Mouse (Mus musculus): ENCODE measurements around the gene Ebf1. TPM values are rescaled to one million over a fixed set of nuclear protein-coding genes. Genes with fewer than 3 reads are reported as not detected.

Gene Ebf1
- polyA plus RNA-seq, 1 experiment from 2014 or later = 61.7 TPM

DNA sequence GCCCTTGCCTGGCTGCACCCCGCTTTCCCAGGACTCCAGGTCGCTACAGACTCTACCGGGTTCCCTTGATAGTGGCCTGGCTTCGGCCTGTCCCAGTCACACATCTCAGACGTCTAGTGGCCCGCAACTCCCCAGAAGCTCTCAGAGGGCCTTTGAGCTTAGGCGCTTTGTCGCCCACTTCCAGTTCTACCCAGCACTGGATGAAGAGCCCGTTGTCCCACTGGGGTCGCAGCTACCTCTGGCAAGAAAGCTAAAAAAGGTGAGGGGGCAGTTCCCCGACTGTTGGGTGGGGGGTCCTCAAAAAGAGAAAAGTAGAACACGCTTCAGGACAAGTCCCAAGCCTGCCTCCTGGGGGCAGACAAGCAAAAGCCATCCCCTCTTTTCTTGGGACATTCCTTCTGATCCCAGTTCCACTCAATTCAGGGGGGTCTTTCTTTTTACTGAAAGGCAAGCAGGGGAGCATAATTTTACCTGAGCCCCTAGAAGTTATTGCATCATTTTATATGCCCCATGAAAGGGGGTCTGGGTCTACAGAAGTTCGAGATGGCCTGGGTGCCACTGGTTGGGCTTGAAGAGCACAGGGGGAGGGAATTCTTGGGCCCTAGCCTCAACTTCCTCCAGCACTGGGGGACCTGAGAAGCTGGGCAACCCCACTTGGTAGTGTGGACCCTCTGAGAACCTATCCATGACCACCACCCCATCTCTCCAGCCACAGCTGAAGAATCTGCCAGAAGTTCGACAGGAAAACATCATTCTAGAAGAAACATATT, 3.5 kb upstream of the Ebf1 start:
- H3K27ac ChIP-seq (replicated peaks; ENCODE audit: low read depth, low read length) = no peak overlapping the region
- H3K36me3 ChIP-seq (ENCODE audit: control insufficient read depth, insufficient read depth, low read length) = no peaks in the 10 kb centered on the region
- peak overlapping the region; percentile 53 for H3K9ac ChIP-seq (ENCODE audit: low read length)
- ATAC-seq (ENCODE audit: insufficient number of reproducible peaks, low FRiP score, low TSS enrichment, low read depth) = no peak
- DNase-seq (ENCODE audit: low spot score) = peak; percentile 55
- H3K27me3 ChIP-seq (ENCODE audit: control insufficient read depth, insufficient read depth, low read length) = peaks cover 10% of the 10 kb centered on the region
- H3K4me2 ChIP-seq (ENCODE audit: low read depth, severe bottlenecking) = peak overlapping the region; percentile 61
- peak overlapping the region; percentile 17 for H3K4me3 ChIP-seq (ENCODE audit: low read depth, low read length)
- H3K4me1 ChIP-seq (ENCODE audit: control insufficient read depth, insufficient read depth, low read length) = peaks cover 21% of the 10 kb centered on the region
- H3K9me3 ChIP-seq (ENCODE audit: control insufficient read depth, low read length) = no peaks in the 10 kb centered on the region
- 5% methylated on average over 14 of the region's 14 CpGs for WGBS

- Histone ChIP-seq H3K4me2 (ENCODE audit: low read depth, severe bottlenecking) (peak overlapping the region; percentile 94), H3K9me3 (ENCODE audit: control insufficient read depth, low read length) (no peaks in the 10 kb centered on the region), H3K36me3 (ENCODE audit: control insufficient read depth, insufficient read depth, low read length) (no peaks in the 10 kb centered on the region), H3K27me3 (ENCODE audit: control insufficient read depth, insufficient read depth, low read length) (peaks cover 16% of the 10 kb centered on the region), H3K4me1 (ENCODE audit: control insufficient read depth, insufficient read depth, low read length) (peaks cover 27% of the 10 kb centered on the region), H3K9ac (ENCODE audit: low read length) (peak overlapping the region; percentile 59), H3K4me3 (ENCODE audit: low read depth, low read length) (peak overlapping the region; percentile 77), H3K27ac (replicated peaks; ENCODE audit: low read depth, low read length) (no peak overlapping the region)
- no peak for ATAC-seq (ENCODE audit: insufficient number of reproducible peaks, low FRiP score, low TSS enrichment, low read depth)
- WGBS = 8% methylated on average over 18 of the region's 18 CpGs
- DNase-seq (ENCODE audit: low spot score) = no peak
These were observed 884 bp upstream of the Ebf1 start for GRCm38 (mm10) chr11:44616078-44616787.

DNA sequence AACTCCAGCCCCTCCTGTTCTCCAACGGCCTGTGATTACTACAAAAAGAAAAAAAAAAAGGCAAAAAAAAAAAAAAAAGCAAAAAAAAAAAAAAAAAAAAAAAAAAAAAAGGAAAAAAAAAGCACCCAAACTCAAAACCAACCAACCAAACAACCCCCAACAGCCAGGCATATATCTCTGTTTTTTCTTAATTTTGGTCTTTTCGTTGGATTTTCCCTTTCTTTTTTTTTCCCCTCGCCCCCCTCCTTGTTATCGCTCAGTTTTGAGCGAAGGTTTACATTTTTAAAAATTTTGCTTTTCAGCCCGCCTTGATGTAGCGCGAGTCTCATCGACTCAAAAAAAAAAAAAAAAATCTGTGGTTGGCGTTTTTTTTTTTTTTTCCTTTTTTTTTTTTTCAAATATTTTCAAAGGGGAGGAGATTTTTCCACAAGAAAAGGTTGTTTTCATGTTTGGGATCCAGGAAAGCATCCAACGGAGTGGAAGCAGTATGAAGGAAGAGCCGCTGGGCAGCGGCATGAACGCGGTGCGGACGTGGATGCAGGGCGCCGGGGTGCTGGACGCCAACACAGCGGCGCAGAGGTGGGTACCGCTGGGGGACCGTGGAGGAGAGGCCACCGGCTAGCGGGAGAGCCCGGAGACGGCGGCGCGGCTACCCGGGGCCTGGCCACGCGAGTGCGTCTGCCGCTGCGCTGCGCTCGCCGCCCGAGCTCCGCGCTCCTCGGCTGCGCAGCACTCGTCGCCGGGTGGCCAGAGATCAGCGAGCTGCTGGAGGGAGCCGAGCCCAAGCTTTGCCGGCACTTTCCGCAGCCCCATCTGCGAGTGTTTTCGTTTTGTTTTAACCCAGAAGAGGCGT, 843 bp downstream of the Ebf1 start:
- peak overlapping the region; percentile 77 for H3K27ac ChIP-seq (replicated peaks; ENCODE audit: low read depth, low read length)
- peaks cover 28% of the 10 kb centered on the region for H3K4me1 ChIP-seq (ENCODE audit: control insufficient read depth, insufficient read depth, low read length)
- DNase-seq (ENCODE audit: low spot score) (peak; percentile 75), ATAC-seq (ENCODE audit: insufficient number of reproducible peaks, low FRiP score, low TSS enrichment, low read depth) (no peak)
- under 1% methylated on average over 54 of the region's 55 CpGs for WGBS
- no peaks in the 10 kb centered on the region for H3K9me3 ChIP-seq (ENCODE audit: control insufficient read depth, low read length)
- 0 out of 2 replicates have a peak, but pooled peaks cover 9% of the 10 kb centered on the region for H3K27me3 ChIP-seq (ENCODE audit: control insufficient read depth, insufficient read depth, low read length)
- H3K36me3 ChIP-seq (ENCODE audit: control insufficient read depth, insufficient read depth, low read length) = peaks cover 2% of the 10 kb centered on the region; the same call in 1 of the 2 replicates
- peak overlapping the region; percentile 94 for H3K4me2 ChIP-seq (ENCODE audit: low read depth, severe bottlenecking)
- peak overlapping the region; percentile 77 for H3K4me3 ChIP-seq (ENCODE audit: low read depth, low read length)
- peak overlapping the region; percentile 92 for H3K9ac ChIP-seq (ENCODE audit: low read length)

DNA sequence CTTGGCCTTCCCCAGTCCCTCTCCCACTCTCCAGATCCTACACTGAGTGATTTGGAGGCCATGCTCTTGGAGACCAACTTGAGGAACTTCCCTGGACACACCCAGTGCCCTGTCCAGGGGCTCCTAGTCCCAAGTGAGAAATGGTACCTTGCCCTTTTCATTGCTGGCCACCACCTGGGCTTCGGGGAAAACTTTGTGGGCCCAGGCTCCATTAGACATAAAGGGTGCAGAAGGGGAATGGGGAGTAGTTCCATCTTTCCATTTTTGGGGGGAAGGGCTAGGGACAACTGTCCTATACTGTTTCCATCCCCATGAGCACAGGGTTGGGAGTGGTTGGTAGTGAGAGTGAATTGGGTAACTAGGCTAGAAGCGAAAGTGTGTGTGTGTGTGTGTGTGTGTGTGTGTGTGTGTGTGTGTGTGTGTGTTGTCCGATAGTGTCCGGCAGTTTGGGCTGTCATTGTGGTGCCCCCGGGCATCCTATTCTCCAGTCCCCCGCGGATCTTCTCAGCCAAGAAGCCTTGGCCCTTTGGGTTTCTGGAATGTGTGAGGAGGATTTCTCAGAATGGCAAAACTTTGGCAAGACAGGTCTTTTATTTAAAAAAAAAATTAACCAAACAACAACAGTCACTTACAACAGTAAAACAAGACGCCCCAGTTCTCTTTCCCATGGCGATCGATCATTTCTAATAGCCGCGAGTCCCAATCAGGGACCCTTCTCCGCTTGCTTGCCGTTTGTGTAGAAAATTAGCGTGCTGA, 2.2 kb downstream of the Ebf1 start:
- peaks cover 18% of the 10 kb centered on the region for H3K4me1 ChIP-seq (ENCODE audit: control insufficient read depth, insufficient read depth, low read length)
- DNase-seq (ENCODE audit: low spot score) = peak; percentile 38
- whole genome bisulfite sequencing = 2% methylated on average over 15 of the region's 15 CpGs

DNA sequence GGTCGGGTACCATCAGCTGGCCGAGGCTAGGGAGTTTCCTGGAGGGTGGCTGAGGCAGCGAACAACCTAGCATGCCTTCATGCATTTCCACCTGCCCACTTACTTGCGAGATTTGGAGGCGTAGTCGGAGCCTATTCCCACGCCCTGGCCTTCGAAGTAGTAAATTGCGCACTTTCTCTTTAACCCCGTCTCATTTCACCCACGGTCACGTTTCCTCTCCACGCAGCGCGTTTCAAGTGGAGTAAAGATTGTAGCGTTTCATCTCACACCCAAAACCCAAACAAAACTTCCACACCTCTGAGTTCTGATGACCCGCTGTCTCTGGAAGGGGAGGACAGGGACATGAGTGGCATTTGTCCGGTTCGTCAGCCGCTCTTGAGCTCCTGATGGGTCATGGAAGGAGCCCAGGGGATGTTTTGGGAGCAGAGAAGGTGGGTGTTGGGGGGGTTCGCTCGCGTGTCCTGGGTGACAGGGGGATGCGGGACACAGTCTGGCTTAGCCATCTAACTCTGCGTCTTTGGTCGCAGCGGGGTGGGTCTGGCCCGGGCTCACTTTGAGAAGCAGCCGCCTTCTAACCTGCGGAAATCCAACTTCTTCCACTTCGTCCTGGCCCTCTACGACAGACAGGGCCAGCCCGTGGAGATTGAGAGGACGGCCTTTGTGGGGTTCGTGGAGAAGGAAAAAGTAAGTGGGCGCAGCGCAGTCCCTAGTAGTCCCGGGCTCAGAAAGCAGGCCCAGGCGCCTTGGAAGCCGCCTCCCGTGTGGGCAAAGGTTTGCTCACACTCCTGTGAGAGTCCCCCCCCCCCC, 3.0 kb downstream of the Ebf1 start:
- no peak for ATAC-seq (ENCODE audit: insufficient number of reproducible peaks, low FRiP score, low TSS enrichment, low read depth)
- Histone ChIP-seq H3K4me3 (ENCODE audit: low read depth, low read length) (peak overlapping the region; percentile 77), H3K4me2 (ENCODE audit: low read depth, severe bottlenecking) (peak overlapping the region; percentile 94), H3K9me3 (ENCODE audit: control insufficient read depth, low read length) (no peaks in the 10 kb centered on the region), H3K9ac (ENCODE audit: low read length) (peak overlapping the region; percentile 58), H3K4me1 (ENCODE audit: control insufficient read depth, insufficient read depth, low read length) (peaks cover 18% of the 10 kb centered on the region), H3K36me3 (ENCODE audit: control insufficient read depth, insufficient read depth, low read length) (peaks cover 2% of the 10 kb centered on the region; the same call in 1 of the 2 replicates), H3K27me3 (ENCODE audit: control insufficient read depth, insufficient read depth, low read length) (0 out of 2 replicates have a peak, but pooled peaks cover 9% of the 10 kb centered on the region), H3K27ac (replicated peaks; ENCODE audit: low read depth, low read length) (no peak overlapping the region)
- WGBS = 1% methylated on average over 41 of the region's 41 CpGs
- DNase-seq (ENCODE audit: low spot score) = peak; percentile 54

More for the DNA sequence above, 2.2 kb downstream of the Ebf1 start:
- no peak for ATAC-seq (ENCODE audit: insufficient number of reproducible peaks, low FRiP score, low TSS enrichment, low read depth)
- Histone ChIP-seq H3K4me2 (ENCODE audit: low read depth, severe bottlenecking) (peak overlapping the region; percentile 94), H3K36me3 (ENCODE audit: control insufficient read depth, insufficient read depth, low read length) (peaks cover 2% of the 10 kb centered on the region; the same call in 1 of the 2 replicates), H3K9ac (ENCODE audit: low read length) (peak overlapping the region; percentile 58), H3K4me3 (ENCODE audit: low read depth, low read length) (peak overlapping the region; percentile 77), H3K9me3 (ENCODE audit: control insufficient read depth, low read length) (no peaks in the 10 kb centered on the region), H3K27me3 (ENCODE audit: control insufficient read depth, insufficient read depth, low read length) (0 out of 2 replicates have a peak, but pooled peaks cover 9% of the 10 kb centered on the region), H3K27ac (replicated peaks; ENCODE audit: low read depth, low read length) (no peak overlapping the region)

DNA sequence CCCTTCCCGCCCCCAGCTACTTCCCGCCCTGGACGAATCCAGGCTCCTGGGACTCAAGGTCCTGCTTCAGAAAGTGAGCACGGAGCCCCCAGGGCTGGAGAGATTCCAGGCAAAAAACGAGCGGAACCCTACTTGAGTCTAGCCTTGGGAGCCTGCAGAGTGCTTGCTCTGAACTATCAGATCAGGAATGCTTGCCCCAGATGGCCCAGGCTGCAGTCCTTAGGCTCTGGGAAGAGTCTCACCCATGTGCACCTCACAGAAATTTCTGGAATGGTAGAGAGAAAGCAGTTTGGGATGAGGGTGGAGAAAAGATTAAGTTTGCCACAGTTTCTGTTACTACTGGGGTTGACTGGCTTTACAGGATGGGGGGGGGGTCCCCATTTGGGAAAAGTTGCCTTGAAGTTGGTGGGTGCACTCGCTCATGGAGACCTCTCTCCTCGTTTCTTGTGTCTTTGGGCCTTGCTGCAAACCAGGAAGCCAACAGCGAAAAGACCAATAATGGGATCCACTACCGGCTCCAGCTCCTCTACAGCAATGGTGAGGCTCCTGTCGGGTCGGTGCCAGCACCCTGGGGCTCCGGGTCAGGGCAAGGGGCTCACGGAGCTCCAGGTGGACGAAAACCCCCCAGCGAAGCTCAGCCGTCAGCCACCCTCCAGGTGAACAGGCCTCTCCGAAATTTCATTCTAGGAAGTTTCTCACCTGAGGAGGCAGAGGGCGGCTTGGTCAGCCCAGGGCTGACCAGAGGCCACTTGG, 3.8 kb downstream of the Ebf1 start:
- Histone ChIP-seq H3K27ac (replicated peaks; ENCODE audit: low read depth, low read length) (no peak overlapping the region), H3K27me3 (ENCODE audit: control insufficient read depth, insufficient read depth, low read length) (0 out of 2 replicates have a peak, but pooled peaks cover 9% of the 10 kb centered on the region), H3K36me3 (ENCODE audit: control insufficient read depth, insufficient read depth, low read length) (peaks cover 2% of the 10 kb centered on the region; the same call in 1 of the 2 replicates), H3K4me1 (ENCODE audit: control insufficient read depth, insufficient read depth, low read length) (peaks cover 18% of the 10 kb centered on the region), H3K9ac (ENCODE audit: low read length) (peak overlapping the region; percentile 58), H3K4me2 (ENCODE audit: low read depth, severe bottlenecking) (peak overlapping the region; percentile 94), H3K4me3 (ENCODE audit: low read depth, low read length) (peak overlapping the region; percentile 77), H3K9me3 (ENCODE audit: control insufficient read depth, low read length) (no peaks in the 10 kb centered on the region)
- no peak for ATAC-seq (ENCODE audit: insufficient number of reproducible peaks, low FRiP score, low TSS enrichment, low read depth)
- DNase-seq (ENCODE audit: low spot score) = peak; percentile 50
- WGBS = 23% methylated on average over 19 of the region's 19 CpGs

DNA sequence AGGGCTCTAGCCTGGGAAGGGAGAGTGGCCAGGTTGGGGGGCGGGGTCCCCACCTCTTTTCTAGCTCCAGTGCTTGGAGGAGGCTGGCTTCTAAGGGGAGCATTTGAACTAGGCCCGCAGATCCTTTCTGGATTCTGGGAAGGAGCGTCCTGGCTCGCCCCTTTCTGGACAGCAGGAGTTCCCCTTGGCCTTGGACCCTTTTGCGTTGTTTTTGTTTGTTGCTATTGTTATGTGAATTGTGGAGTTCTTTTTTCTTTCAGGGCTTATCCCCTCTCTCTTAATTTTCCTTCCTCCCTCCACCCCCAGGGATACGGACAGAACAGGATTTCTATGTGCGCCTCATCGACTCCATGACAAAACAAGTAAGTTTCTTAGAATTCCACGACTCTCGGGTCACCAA, 4.5 kb downstream of the Ebf1 start:
- H3K9me3 ChIP-seq (ENCODE audit: control insufficient read depth, low read length) = no peaks in the 10 kb centered on the region
- 43% methylated on average over 10 of the region's 10 CpGs for WGBS
- H3K27me3 ChIP-seq (ENCODE audit: control insufficient read depth, insufficient read depth, low read length) = 0 out of 2 replicates have a peak, but pooled peaks cover 9% of the 10 kb centered on the region
- ATAC-seq (ENCODE audit: insufficient number of reproducible peaks, low FRiP score, low TSS enrichment, low read depth) (no peak), DNase-seq (ENCODE audit: low spot score) (no peak)
- no peak overlapping the region; the same call in 1 of the 2 replicates for H3K4me3 ChIP-seq (ENCODE audit: low read depth, low read length)
- H3K27ac ChIP-seq (replicated peaks; ENCODE audit: low read depth, low read length) = no peak overlapping the region
- H3K9ac ChIP-seq (ENCODE audit: low read length) = no peak overlapping the region
- H3K4me1 ChIP-seq (ENCODE audit: control insufficient read depth, insufficient read depth, low read length) = peaks cover 18% of the 10 kb centered on the region
- H3K36me3 ChIP-seq (ENCODE audit: control insufficient read depth, insufficient read depth, low read length) = peaks cover 2% of the 10 kb centered on the region; the same call in 1 of the 2 replicates
- H3K4me2 ChIP-seq (ENCODE audit: low read depth, severe bottlenecking) = peak overlapping the region; percentile 94

All from limb, embryonic 11.5 days (tissue).